Mouse (Mus musculus) inflammation-experienced regulatory T-cells, adult 16 weeks (primary cell): ENCODE results near the gene Erlec1. TPM values are rescaled to one million over a fixed set of nuclear protein-coding genes. Genes with fewer than 3 reads are reported as not detected.

Experiments
- polyA plus RNA-seq: library from polyadenylated mRNA; unstranded; fragments of 100-300 nt; shearing (Covaris generic); gene quantifications from one replicate; pipeline ENCODE4 v1.2.1, GENCODE M21; 2017

Gene Erlec1
- 7.9 TPM for polyA plus RNA-seq

DNA sequence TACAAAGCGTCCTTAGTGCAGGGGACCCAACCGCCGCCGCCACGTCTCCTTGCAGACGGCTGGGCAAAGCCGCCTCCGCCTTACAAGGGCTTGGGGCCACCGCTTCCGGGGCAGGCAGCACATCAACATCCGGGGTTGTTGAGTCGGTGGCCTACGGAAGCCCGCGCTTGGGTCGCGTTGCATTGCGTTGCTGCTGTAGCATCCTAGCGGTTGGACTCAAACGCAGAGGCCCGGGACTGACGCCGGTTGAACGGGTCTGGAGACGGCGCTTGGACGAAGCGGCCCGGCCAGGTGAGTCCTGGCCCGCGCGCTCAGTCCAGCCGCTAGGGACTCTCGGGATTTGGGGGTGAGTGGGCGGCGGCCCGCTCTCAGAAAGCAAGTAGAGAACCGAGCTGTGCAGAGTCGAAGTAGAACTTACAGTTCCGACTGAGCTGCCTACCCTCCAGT lies at the start of gene Erlec1:
Gene Erlec1, minus strand, starts transcription at position 57 of the 447 bp plus-strand sequence.

GRCm38 (mm10) chr11:30985877-30986624 lies 31.9 kb upstream of the Erlec1 start, which contains the start of gene Chac2:
TSS of gene Chac2 (minus strand) at chr11:30986350.

DNA sequence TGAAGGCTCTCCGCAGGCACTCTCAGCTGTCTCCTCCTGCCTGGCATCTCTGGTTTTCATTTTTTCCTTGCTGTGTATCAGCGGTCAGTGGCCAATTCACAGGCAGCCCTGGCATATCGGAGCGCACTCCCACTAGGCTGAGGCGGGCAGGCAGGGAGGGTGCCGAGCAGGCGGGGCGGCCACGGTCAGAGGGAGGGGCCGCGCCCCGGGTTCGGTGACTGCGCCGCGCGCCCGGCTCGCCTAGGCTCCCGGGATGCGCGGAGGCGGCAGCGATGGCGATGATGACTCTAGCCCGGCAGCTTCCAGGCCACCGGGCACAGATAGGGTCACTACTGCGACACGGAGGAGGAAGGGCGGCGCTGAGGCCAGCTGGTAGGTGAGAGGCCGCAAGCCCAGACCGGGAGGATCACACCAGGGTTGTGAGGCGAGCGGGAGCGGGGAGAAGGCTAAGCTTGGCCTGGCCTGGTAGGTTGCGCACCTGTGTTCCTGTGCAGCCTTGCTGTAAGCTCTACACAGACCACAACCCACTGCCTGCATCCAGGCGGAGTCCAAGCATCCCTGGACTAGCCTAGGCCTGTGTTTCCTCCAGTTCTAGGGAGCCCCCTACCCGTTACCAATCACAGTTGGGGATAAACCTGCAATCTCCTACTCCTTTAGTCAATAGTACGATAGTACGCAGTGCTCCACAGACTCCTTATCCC lies 68.8 kb downstream of the Erlec1 start, which contains the start of the genes Gpr75 and Asb3:
Gene Gpr75, plus strand, starts transcription at position 188 of the 701 bp plus-strand sequence.
Gene Asb3, plus strand, starts transcription at position 246 of the 701 bp plus-strand sequence.

Other genes with a start within 250 kb of the Erlec1 start
- 9.9 TPM for gene Psme4, start 182.6 kb downstream of the Erlec1 start, polyA plus RNA-seq
- gene Gpr75, start 69.0 kb downstream of the Erlec1 start, polyA plus RNA-seq = not detected
- gene Asb3, start 68.9 kb downstream of the Erlec1 start, polyA plus RNA-seq = 65.9 TPM
- gene Chac2, start 32.0 kb upstream of the Erlec1 start, polyA plus RNA-seq = 8.3 TPM
- gene Gm17332, start 228.1 kb upstream of the Erlec1 start, polyA plus RNA-seq = not detected